Mouse (Mus musculus) forebrain, embryonic 16.5 days (tissue): ENCODE measurements around the gene Gtf2ird2. TPM values are rescaled to one million over a fixed set of nuclear protein-coding genes. Genes with fewer than 3 reads are reported as not detected.
A peak's percentile ranks its signal among the peaks of the same experiment; 100 is the strongest.

Experiments used
- ATAC-seq: fragments of 200-750 bp; cut with Nextera tagmentation; 2 replicates; pipeline ENCODE4 v1.8.0; 2017; ENCODE audit warnings: mild to moderate bottlenecking, moderate library complexity
- H3K27ac ChIP-seq: fragments of 300-500 bp; sonication (generic); 2 replicates; pipeline ENCODE4 v1.5.1; 2014; ENCODE audit warnings: low read length, control low read depth
- H3K27me3 ChIP-seq: fragments of 300-500 bp; sonication (generic); replicated peaks from 2 replicates; pipeline ENCODE4 v1.6.1; 2014; ENCODE audit warnings: low read length; ENCODE audit not compliant: control insufficient read depth, insufficient read depth
- H3K36me3 ChIP-seq: fragments of 300-500 bp; sonication (generic); 2 replicates; pipeline ENCODE4 v1.6.1; 2014; ENCODE audit not compliant: control insufficient read depth, insufficient read depth
- H3K4me1 ChIP-seq: fragments of 300-500 bp; sonication (generic); replicated peaks from 2 replicates; pipeline ENCODE4 v1.6.1; 2014; ENCODE audit warnings: low read length; ENCODE audit not compliant: control insufficient read depth, insufficient read depth
- H3K4me2 ChIP-seq: fragments of 300-500 bp; sonication (generic); 2 replicates; pipeline ENCODE4 v1.6.1; 2014; ENCODE audit warnings: mild to moderate bottlenecking, low read length, control low read depth
- H3K4me3 ChIP-seq: fragments of 300-500 bp; sonication (generic); replicated peaks from 2 replicates; pipeline ENCODE4 v1.5.1; 2014; ENCODE audit warnings: mild to moderate bottlenecking, low read length, control low read depth
- H3K9ac ChIP-seq: fragments of 300-500 bp; sonication (generic); replicated peaks from 2 replicates; pipeline ENCODE4 v1.6.1; 2014; ENCODE audit warnings: low read depth, low read length, control low read depth
- H3K9me3 ChIP-seq: fragments of 300-500 bp; sonication (generic); 2 replicates; pipeline ENCODE4 v1.6.1; 2016; ENCODE audit warnings: low read length; ENCODE audit not compliant: control insufficient read depth
- WGBS: fragments of 180-500 bp; shearing (Covaris S2); extraction: QIAGEN DNeasy Blood & Tissue Kit; methylation state at CpG from one replicate; pipeline ENCODE4 v1.1.7; 2014; 5-methylcytosine and 5-hydroxymethylcytosine counted together
- polyA plus RNA-seq: library from polyadenylated mRNA; unstranded; fragments of >200 nt; fragmentation: Nextera tagmentation; extraction: Ambion mirVana; gene quantifications from 2 replicates; pipeline ENCODE4 v1.2.1, GENCODE M21; 2015

Gene Gtf2ird2
- polyA plus RNA-seq = 11.6 and 12.5 TPM in 2 replicates

- H3K4me2 ChIP-seq = peak within 1 kb of the TSS; percentile 88
- H3K9me3 ChIP-seq = no peaks in the 10 kb centered on the region
- H3K9ac ChIP-seq = peak within 1 kb of the TSS; percentile 88
- H3K27me3 ChIP-seq = no peaks in the 10 kb centered on the region
- peak within 1 kb of the TSS; percentile 79 for H3K4me3 ChIP-seq
- peaks cover 11% of the 10 kb centered on the region; the same call in 1 of the 2 replicates for H3K4me1 ChIP-seq
- ATAC-seq = peak; percentile 95
- no peaks in the 10 kb centered on the region for H3K36me3 ChIP-seq
- peak within 1 kb of the TSS; percentile 95 for H3K27ac ChIP-seq
- WGBS = under 1% methylated on average over 92 of the region's 92 CpGs
Measured at GRCm38 (mm10) chr5:134183880-134184808, at the start of gene Gtf2ird2. Gene Gtf2ird2, plus strand, starts transcription at chr5:134184019.

- Histone ChIP-seq H3K4me3 (no peak overlapping the region), H3K36me3 (peaks cover 30% of the 10 kb centered on the region), H3K27ac (no peak overlapping the region), H3K9ac (no peak overlapping the region), H3K4me2 (no peak overlapping the region), H3K27me3 (no peaks in the 10 kb centered on the region), H3K9me3 (no peaks in the 10 kb centered on the region), H3K4me1 (peaks cover 6% of the 10 kb centered on the region; the same call in 1 of the 2 replicates)
- ATAC-seq = no peak
- WGBS = 94% methylated on average over 12 of the region's 12 CpGs
Measured at GRCm38 (mm10) chr5:134136022-134136421, 47.8 kb upstream of the Gtf2ird2 start.

DNA sequence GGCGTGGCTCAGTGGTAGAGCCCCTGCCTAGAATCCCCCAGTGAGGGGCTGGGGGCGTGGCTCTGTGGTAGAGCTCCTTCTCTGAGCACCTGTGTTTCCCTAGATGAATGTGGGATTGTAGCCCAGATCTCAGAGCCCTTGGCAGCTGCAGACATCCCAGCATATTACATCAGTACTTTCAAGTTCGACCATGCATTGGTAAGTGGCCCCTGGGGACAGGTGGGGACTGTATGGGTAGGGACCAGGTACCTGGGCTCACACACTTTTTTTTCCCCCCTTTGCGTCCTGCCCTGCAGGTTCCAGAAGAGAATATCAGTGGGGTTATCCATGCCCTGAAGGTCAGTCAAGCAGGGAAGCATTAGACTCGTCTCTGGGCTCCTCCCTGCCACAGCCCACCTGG lies 45.9 kb upstream of the Gtf2ird2 start:
- H3K4me3 ChIP-seq = no peak overlapping the region
- no peak overlapping the region for H3K4me2 ChIP-seq
- H3K27ac ChIP-seq = no peak overlapping the region
- H3K9ac ChIP-seq = no peak overlapping the region
- H3K9me3 ChIP-seq = no peaks in the 10 kb centered on the region
- peaks cover 35% of the 10 kb centered on the region for H3K36me3 ChIP-seq
- no peaks in the 10 kb centered on the region for H3K27me3 ChIP-seq
- 95% methylated on average over 5 of the region's 5 CpGs for WGBS
- H3K4me1 ChIP-seq = no peaks in the 10 kb centered on the region
- no peak for ATAC-seq

DNA sequence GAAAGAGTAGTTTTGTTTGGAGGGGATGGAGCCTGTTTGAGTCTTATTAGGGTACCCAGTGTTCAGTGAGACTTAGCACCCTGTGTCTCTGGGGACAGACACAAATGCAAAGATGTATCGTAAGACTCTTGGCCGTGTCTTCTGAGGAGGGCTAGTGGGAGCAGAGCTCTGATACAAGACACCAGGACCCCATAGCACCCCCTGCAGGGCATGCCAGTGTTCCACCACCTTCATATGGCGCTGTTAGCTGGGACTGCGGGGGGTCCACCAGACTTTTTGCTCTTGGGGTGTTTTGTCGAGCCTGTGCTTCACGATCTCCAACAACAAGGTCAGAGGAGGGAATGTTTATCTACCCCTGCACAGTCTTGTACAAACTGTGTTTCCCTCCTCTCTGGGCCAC lies 44.4 kb upstream of the Gtf2ird2 start:
- Histone ChIP-seq H3K4me1 (no peaks in the 10 kb centered on the region), H3K9ac (no peak overlapping the region), H3K4me2 (no peak overlapping the region), H3K4me3 (no peak overlapping the region), H3K9me3 (no peaks in the 10 kb centered on the region), H3K27me3 (no peaks in the 10 kb centered on the region), H3K36me3 (peaks cover 32% of the 10 kb centered on the region), H3K27ac (no peak overlapping the region)
- 91% methylated on average over 6 of the region's 6 CpGs for WGBS
- ATAC-seq = no peak

DNA sequence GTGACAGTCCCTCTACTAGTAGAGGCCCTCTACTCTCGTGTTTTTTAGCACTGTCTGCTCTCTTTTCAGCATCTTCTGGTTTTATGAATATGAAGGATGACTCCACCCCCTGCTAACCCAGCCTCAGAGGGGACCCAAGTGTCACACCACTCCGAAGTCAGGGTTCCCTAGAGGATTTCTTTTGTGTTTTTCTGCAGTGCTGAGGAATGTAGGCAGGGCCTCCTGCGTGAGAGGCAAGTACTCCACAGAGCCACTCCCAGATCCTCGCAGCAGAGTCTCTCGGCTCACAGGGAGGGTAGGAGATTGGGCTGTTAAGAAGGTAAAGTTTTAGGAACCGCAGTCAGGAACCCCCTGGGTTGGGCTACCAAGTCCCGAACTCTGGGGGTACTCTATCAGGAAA lies 42.6 kb upstream of the Gtf2ird2 start:
- Histone ChIP-seq H3K36me3 (peaks cover 25% of the 10 kb centered on the region), H3K4me1 (no peaks in the 10 kb centered on the region), H3K4me2 (no peak overlapping the region), H3K27ac (no peak overlapping the region), H3K9me3 (no peaks in the 10 kb centered on the region), H3K9ac (no peak overlapping the region), H3K4me3 (no peak overlapping the region), H3K27me3 (no peaks in the 10 kb centered on the region)
- no peak for ATAC-seq
- WGBS = 79% methylated on average over 7 of the region's 7 CpGs

DNA sequence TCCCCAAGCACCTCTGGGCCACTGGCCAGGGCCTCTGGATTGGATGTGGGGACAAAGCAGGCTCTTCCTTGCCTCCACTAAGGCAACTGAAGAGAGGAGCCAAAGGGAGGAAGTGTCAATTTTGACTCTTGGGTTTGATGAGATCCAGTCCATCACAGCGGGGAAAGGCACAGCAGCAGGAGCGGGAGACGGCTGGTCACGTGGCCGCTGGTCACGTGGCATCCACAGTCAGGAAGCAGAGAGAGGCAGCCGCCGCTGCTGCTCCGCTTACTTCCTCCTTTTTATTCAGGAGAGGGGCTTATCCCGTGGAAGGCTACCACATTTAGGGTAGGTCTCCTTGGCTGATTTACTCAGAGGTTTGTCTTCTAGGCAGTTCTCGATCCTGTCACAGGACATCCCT lies 41.4 kb upstream of the Gtf2ird2 start:
- Histone ChIP-seq H3K36me3 (peaks cover 24% of the 10 kb centered on the region), H3K9ac (no peak overlapping the region), H3K9me3 (no peaks in the 10 kb centered on the region), H3K27me3 (no peaks in the 10 kb centered on the region), H3K4me3 (no peak overlapping the region), H3K4me1 (no peaks in the 10 kb centered on the region), H3K4me2 (no peak overlapping the region), H3K27ac (no peak overlapping the region)
- 87% methylated on average over 11 of the region's 11 CpGs for WGBS
- ATAC-seq = no peak

DNA sequence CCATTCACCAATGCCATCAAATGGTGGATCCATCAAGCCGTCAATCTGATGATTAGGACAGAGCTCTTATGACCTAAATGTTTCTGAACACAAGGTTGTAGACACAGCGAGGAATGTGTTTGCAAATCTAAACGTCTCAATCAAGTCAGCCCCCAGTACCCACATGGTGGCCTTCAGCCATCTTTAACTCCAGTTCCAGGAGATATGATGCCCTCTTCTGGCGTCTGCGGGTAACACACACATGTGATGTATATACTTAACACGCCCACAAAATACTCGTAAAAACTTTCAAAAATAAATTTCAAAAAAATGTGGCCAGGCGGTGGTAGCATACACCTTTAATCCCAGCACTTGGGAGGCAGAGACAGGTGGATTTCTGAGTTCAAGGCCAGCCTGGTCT lies 38.8 kb upstream of the Gtf2ird2 start:
- H3K4me2 ChIP-seq = no peak overlapping the region
- H3K4me3 ChIP-seq = no peak overlapping the region
- H3K4me1 ChIP-seq = no peaks in the 10 kb centered on the region
- no peak for ATAC-seq
- peaks cover 17% of the 10 kb centered on the region for H3K36me3 ChIP-seq
- no peak overlapping the region for H3K9ac ChIP-seq
- no peaks in the 10 kb centered on the region for H3K9me3 ChIP-seq
- WGBS = 93% methylated on average over 8 of the region's 8 CpGs
- no peaks in the 10 kb centered on the region for H3K27me3 ChIP-seq
- no peak overlapping the region for H3K27ac ChIP-seq

GRCm38 (mm10) chr5:134147194-134147753 lies 36.5 kb upstream of the Gtf2ird2 start:
- Histone ChIP-seq H3K4me2 (no peak overlapping the region), H3K9me3 (no peaks in the 10 kb centered on the region), H3K9ac (no peak overlapping the region), H3K4me1 (no peaks in the 10 kb centered on the region), H3K27ac (no peak overlapping the region), H3K27me3 (no peaks in the 10 kb centered on the region), H3K4me3 (no peak overlapping the region), H3K36me3 (peaks cover 17% of the 10 kb centered on the region)
- WGBS = 86% methylated on average over 10 of the region's 10 CpGs
- no peak for ATAC-seq

DNA sequence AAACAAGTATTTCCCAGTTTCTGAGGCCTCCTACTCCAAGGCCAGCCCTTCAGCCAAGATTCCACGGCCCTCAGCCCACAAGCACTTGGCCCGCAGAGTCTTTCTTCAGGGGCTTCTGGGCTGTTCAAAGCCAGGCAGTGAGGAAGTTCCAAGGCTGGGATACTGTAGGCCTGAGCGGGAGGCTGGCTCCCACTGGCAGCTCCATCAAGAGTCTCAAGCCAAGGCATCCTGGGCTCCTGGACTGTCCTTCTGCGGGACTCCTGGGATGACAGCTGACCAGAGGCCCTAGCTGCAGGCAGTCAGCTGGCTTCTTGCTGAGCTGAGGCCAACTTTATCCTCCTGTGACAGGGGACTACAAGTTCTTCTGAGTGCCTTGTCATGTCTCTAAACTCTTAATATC lies 35.7 kb upstream of the Gtf2ird2 start:
- Histone ChIP-seq H3K4me1 (no peaks in the 10 kb centered on the region), H3K9me3 (no peaks in the 10 kb centered on the region), H3K9ac (no peak overlapping the region), H3K4me3 (no peak overlapping the region), H3K27ac (no peak overlapping the region), H3K27me3 (no peaks in the 10 kb centered on the region), H3K4me2 (no peak overlapping the region), H3K36me3 (peaks cover 13% of the 10 kb centered on the region)
- no peak for ATAC-seq
- 90% methylated on average over 4 of the region's 4 CpGs for WGBS
